Mouse (Mus musculus) heart, postnatal 10 days (tissue): ENCODE data around the gene Sf1. TPM values are rescaled to one million over a fixed set of nuclear protein-coding genes. Genes with fewer than 3 reads are reported as not detected.

Source experiments
- DNase-seq, 2 experiments: peaks; one replicate each; pipeline ENCODE4 v3.0.0; 2021
- intact Hi-C: fragments of 180-260 bp; cut with DNase I; formaldehyde crosslinking; loops from one replicate; pipeline ENCODE4 v1.15.1; 2025
- total RNA-seq, 2 experiments: library from RNA; stranded (reverse); gene quantifications; 2 replicates each; pipeline ENCODE4 v1.2.3; 2021

Gene Sf1
- total RNA-seq, 2 experiments from 2014 or later = 118 to 143 TPM

GRCm38 (mm10) chr19:6373539-6374400, 10.3 kb downstream of the Sf1 start:
- intact Hi-C loops = loop anchor here (5.0 kb wide), 1 partner anchor 79 kb away; no protein-coding TSS in a partner anchor
- peak; percentile 89 to 95 for DNase-seq

GRCm38 (mm10) chr19:6374571-6374970, 11.1 kb downstream of the Sf1 start:
- intact Hi-C loops = loop anchor here (5.0 kb wide), 1 partner anchor 78 kb away; no protein-coding TSS in a partner anchor
- no peak for DNase-seq

- DNase-seq = no peak
- intact Hi-C loops = no loop called here
Measured at GRCm38 (mm10) chr19:6375423-6376254, 12.1 kb downstream of the Sf1 start.

- DNase-seq = peak; percentile 62 to 82
Measured at GRCm38 (mm10) chr19:6376255-6376564, 12.7 kb downstream of the Sf1 start.

GRCm38 (mm10) chr19:6376643-6377042, 13.2 kb downstream of the Sf1 start:
- no peak for DNase-seq
- intact Hi-C loops = no loop called here

More at GRCm38 (mm10) chr19:6376255-6376564, 12.7 kb downstream of the Sf1 start:
- intact Hi-C loops = no loop called here

GRCm38 (mm10) chr19:6377327-6378040, 14.0 kb downstream of the Sf1 start:
- peak in 1 of 2 experiments; percentile 45 for DNase-seq
- intact Hi-C loops = no loop called here

GRCm38 (mm10) chr19:6380411-6381166, 17.1 kb downstream of the Sf1 start:
- intact Hi-C loops = no loop called here
- DNase-seq = no peak

GRCm38 (mm10) chr19:6381238-6381637, 17.7 kb downstream of the Sf1 start:
- DNase-seq = no peak
- intact Hi-C loops = no loop called here

- intact Hi-C loops = no loop called here
- no peak for DNase-seq
Measured at GRCm38 (mm10) chr19:6382323-6382924, 18.9 kb downstream of the Sf1 start.

- DNase-seq = peak in 1 of 2 experiments; percentile 34
- intact Hi-C loops = no loop called here
Measured at GRCm38 (mm10) chr19:6383470-6383869, 20.0 kb downstream of the Sf1 start.

- peak; percentile 94 to 95 for DNase-seq
- intact Hi-C loops = no loop called here
Measured at GRCm38 (mm10) chr19:6384128-6384527, 20.6 kb downstream of the Sf1 start, which contains the start of gene Pygm. Gene Pygm (plus strand): TSS chr19:6384399.

- intact Hi-C loops = no loop called here
- DNase-seq = peak; percentile 59 to 61
Measured at GRCm38 (mm10) chr19:6384954-6385353, 21.5 kb downstream of the Sf1 start.

- intact Hi-C loops = no loop called here
- no peak for DNase-seq
Measured at GRCm38 (mm10) chr19:6385419-6385818, 21.9 kb downstream of the Sf1 start.

- intact Hi-C loops = no loop called here
- DNase-seq = no peak
Measured at GRCm38 (mm10) chr19:6385821-6386220, 22.3 kb downstream of the Sf1 start.

GRCm38 (mm10) chr19:6386234-6386633, 22.7 kb downstream of the Sf1 start:
- intact Hi-C loops = no loop called here
- DNase-seq = no peak

- peak; percentile 66 to 73 for DNase-seq
- intact Hi-C loops = no loop called here
Measured at GRCm38 (mm10) chr19:6388006-6388405, 24.5 kb downstream of the Sf1 start.

- DNase-seq = no peak
- intact Hi-C loops = no loop called here
Measured at GRCm38 (mm10) chr19:6389803-6390202, 26.3 kb downstream of the Sf1 start.

- no peak for DNase-seq
- intact Hi-C loops = no loop called here
Measured at GRCm38 (mm10) chr19:6390251-6390650, 26.8 kb downstream of the Sf1 start.

- intact Hi-C loops = no loop called here
- DNase-seq = no peak
Measured at GRCm38 (mm10) chr19:6392743-6393393, 29.4 kb downstream of the Sf1 start.
